Mouse (Mus musculus): ENCODE measurements at regions not wholly inside any gene's neighbourhood (a gene's known extent, or its start where the extent isn't known, plus 50 kb on each side); places are given as distances from the start of the nearest gene placed in this dataset.

- no peak for DNase-seq (ENCODE audit: low read depth, low spot score)
These were observed 285.0 kb downstream of the Rngtt start for GRCm38 (mm10) chr4:33594997-33595657.

- no peak for DNase-seq (ENCODE audit: low read depth, low spot score)
These were observed 285.7 kb downstream of the Rngtt start for GRCm38 (mm10) chr4:33595763-33596162.

GRCm38 (mm10) chr4:33599966-33600365 lies 289.9 kb downstream of the Rngtt start:
- DNase-seq (ENCODE audit: low read depth, low spot score): no peak

- DNase-seq (ENCODE audit: low read depth, low spot score): no peak
These were observed 290.7 kb downstream of the Rngtt start for GRCm38 (mm10) chr4:33600805-33601204.

- no peak for DNase-seq (ENCODE audit: low read depth, low spot score)
These were observed 294.5 kb downstream of the Rngtt start for GRCm38 (mm10) chr4:33604636-33605035.

GRCm38 (mm10) chr4:33639821-33640575 lies 284.4 kb upstream of the Cnr1 start:
- DNase-seq (ENCODE audit: low read depth, low spot score): no peak

GRCm38 (mm10) chr4:33640576-33641255 lies 283.7 kb upstream of the Cnr1 start:
- no peak for DNase-seq (ENCODE audit: low read depth, low spot score)

GRCm38 (mm10) chr4:33641883-33642282 lies 282.5 kb upstream of the Cnr1 start:
- no peak for DNase-seq (ENCODE audit: low read depth, low spot score)

GRCm38 (mm10) chr4:33642526-33642925 lies 281.9 kb upstream of the Cnr1 start:
- no peak for DNase-seq (ENCODE audit: low read depth, low spot score)

GRCm38 (mm10) chr4:33645217-33645616 lies 279.2 kb upstream of the Cnr1 start:
- no peak for DNase-seq (ENCODE audit: low read depth, low spot score)

GRCm38 (mm10) chr4:33651292-33651691 lies 273.1 kb upstream of the Cnr1 start:
- DNase-seq (ENCODE audit: low read depth, low spot score): no peak

GRCm38 (mm10) chr4:33659766-33660165 lies 264.6 kb upstream of the Cnr1 start:
- DNase-seq (ENCODE audit: low read depth, low spot score): no peak

GRCm38 (mm10) chr4:33660553-33660952 lies 263.8 kb upstream of the Cnr1 start:
- DNase-seq (ENCODE audit: low read depth, low spot score): no peak

- no peak for DNase-seq (ENCODE audit: low read depth, low spot score)
These were observed 262.5 kb upstream of the Cnr1 start for GRCm38 (mm10) chr4:33661862-33662261.

GRCm38 (mm10) chr4:33662965-33663364 lies 261.4 kb upstream of the Cnr1 start:
- DNase-seq (ENCODE audit: low read depth, low spot score): no peak

GRCm38 (mm10) chr4:33663616-33664473 lies 260.5 kb upstream of the Cnr1 start:
- no peak for DNase-seq (ENCODE audit: low read depth, low spot score)

GRCm38 (mm10) chr4:33664474-33664822 lies 259.9 kb upstream of the Cnr1 start:
- no peak for DNase-seq (ENCODE audit: low read depth, low spot score)

GRCm38 (mm10) chr4:33665250-33665873 lies 259.0 kb upstream of the Cnr1 start:
- no peak for DNase-seq (ENCODE audit: low read depth, low spot score)

GRCm38 (mm10) chr4:33668431-33668830 lies 256.0 kb upstream of the Cnr1 start:
- DNase-seq (ENCODE audit: low read depth, low spot score): no peak

GRCm38 (mm10) chr4:33675044-33675443 lies 249.3 kb upstream of the Cnr1 start:
- no peak for DNase-seq (ENCODE audit: low read depth, low spot score)

GRCm38 (mm10) chr4:33679351-33679750 lies 245.0 kb upstream of the Cnr1 start:
- DNase-seq (ENCODE audit: low read depth, low spot score): no peak
